Mouse (Mus musculus) adrenal gland, postnatal 4 days (tissue): ENCODE data around the gene Dpep1. TPM values are rescaled to one million over a fixed set of nuclear protein-coding genes. Genes with fewer than 3 reads are reported as not detected.
A peak's percentile ranks its signal among the peaks of the same experiment; 100 is the strongest.
"Not testable (repeated sequence)": the region's sequence is repeated elsewhere in the genome, so short reads cannot be mapped to it uniquely, and the experiment has no call there.

Experiments used
- DNase-seq, 2 experiments: peaks; one replicate each; pipeline ENCODE4 v3.0.0; 2021 to 2022; ENCODE audit warnings: low spot score in 2 of 2, mixed read lengths in 2 of 2
- total RNA-seq, 2 experiments: library from RNA; stranded (reverse); gene quantifications; 2 replicates each; pipeline ENCODE4 v1.2.3; 2021

The Dpep1 gene
- total RNA-seq, 2 experiments from 2014 or later = 16.8 to 29.2 TPM

DNA sequence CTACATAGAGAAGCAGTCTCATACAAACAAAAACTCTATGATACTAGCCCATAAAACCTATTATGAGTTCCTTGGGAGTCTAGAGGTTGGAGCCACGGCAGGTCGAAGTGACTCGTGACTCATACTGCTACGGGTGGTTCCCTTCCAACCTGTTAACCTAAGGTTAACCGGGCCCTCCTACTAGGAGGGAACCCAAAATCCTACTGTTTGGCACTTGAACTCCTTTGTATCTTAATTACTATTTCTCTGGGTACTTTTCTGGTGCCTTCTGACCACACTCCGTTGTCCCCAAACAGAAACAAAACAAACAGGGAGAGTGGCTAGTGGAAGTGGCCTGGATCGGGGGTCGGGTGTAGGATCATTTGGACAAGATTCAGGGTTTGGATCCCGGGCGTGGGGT, 25.8 kb downstream of the Dpep1 start:
- DNase-seq = no peak

DNA sequence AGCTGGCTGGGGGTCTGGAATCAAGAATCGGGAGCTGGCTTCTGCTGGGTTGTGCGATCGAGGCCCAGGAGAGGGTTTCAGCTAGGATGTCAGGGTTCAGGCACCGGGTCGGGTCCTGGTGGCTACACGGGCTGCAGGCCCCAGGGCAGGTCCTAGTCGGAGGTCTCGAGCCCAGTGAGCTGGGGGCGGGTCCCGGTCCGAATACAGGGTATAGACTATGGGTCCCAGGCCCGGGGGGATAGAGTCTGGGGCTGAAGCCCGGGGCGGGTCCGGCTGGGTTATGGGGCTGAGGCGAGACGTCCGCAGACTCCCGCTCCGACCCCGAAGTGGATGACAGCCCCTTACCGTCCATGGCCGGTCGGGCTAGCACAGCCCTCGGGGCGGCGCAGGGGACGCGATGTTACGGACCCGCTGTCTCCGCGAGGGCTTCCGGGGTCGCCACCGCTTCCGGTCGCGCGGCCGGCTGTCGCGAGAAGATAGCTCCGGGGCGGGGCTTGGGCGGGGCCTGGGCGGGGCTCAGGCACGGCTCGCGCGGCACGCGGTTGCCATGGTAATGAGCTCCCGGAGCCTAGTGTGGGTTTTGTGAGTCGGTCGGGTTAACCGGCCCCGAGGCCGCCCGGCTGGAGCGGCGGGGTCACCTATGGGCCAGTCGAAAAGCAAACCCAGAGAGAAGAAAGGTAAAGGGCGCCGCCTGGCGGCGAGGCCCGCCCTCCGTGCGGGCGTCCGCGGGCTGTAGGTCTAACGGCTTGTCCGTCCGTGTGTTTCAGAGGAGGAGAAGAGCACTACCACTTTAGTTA, 26.5 kb downstream of the Dpep1 start, which contains the start of the genes Chmp1a and Spata33:
TSS of gene Chmp1a (minus strand) at position 443 of the 797 bp plus-strand sequence.
TSS of gene Spata33 (plus strand) at position 512 of the 797 bp plus-strand sequence.
- DNase-seq = peak; percentile 79 to 90

DNA sequence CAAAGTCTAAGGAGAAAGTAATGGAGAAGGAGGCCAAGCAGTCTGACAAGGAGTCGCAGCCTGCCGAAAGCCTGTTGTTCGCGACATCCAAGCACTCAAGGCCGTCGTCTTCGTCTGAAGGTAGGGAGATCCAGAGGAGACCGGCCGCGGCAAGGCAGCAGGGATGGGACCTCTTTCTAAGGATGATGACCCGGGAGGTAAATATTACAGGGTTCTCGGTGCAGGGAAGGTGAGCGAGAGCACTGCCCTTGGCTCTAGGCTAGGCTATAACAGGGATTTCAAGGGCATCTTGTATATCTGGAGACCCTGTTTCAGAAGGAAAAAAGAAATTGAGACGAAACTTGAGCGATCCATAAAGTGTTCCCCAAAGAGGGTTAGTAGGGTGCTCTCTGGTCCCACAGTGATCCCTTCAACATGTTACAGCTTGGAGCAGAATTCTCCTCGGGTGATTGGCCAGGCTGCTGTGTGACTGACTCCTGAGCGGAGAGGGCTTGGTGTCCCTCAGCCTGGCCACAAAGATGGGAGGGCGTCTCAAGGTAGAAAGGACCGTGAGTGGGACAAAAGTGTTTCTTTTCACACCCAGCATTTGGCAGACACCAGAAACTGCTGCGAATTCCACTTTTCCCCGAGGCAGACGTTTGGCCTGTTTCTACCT, 27.2 kb downstream of the Dpep1 start:
- DNase-seq = no peak

DNA sequence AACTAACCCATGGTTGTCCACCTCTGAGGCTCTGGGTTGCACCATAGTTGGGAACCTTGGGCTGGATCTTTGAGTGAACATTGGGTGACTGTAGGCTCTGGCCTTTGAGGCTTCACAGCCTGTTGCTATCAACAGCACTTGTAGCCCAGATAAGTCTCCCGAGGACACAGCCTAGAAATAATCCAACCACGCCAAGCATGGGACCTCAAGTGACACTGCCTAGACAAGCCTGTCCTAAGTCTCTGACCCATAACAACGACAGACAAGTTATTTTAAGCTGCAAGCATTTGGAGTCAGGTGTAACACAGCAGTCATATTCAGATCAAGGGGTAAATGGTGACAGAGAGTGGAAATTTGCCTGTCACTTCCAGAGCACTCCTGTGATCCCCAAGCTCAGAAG, 29.4 kb downstream of the Dpep1 start:
- no peak for DNase-seq

DNA sequence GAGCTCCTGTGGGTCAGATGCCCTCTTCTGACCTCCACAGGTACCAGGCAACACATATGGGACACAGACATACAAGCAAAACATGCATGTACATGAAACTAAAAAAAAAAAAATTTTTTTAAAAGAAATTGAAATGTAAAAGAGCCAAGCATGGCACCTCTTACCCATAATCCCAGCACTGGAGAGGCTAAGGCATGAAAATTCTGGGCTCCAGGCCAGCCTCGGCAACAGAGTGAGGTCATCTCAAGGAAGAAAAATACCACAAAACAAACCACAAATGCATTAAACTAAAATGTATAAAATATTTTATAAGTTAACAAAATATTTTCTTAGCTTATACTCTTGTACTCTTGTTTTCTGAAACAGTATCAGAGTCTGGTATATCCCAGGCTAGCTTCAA, 34.9 kb downstream of the Dpep1 start:
- no peak for DNase-seq

DNA sequence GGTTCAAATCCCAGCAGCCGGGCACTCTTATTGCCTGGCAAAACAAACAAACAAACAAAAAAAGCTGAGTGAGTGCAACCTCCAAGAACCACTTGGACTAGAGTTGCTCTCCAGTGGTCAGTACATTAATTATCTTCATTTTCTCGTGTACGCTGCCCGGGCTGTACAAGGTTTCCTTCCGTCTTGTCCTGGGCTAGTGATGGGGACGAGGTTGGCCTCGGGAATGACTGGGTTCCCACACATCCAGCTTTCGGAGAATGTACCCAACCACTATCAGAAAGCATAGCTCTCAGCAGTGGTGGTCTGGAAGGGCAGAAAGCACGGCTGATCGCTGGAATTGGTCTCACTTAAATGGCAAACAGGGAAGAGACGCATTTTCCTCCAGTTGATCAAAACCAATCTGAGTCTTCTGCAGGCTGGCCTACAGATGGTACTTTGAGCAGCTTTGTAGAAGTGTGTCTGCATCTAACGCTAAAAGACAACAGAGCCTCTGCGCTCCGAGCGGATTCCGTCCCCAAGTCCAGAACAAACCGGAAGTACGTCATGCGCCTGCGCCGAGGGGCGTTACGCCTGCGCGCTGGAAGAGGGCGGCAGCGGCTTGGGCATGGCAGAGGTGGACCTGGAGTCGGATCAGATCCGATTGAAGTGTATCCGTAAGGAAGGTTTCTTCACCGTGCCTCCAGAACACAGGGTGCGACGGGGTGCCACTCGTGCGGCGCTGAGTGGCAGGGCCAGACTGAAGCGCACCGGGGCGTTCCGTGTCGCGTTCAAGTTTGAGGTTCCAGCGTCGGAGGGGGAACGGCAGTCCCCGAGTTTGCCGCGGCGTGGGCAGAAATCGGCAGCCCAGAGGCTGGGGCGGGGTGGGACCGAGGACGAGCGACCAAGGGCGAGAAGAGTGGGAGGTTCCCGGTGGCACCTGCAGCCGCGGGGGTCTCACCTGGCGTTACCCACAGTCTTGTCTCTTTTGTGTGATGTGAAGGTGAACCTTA, 38.5 kb downstream of the Dpep1 start, which contains the start of gene Cdk10:
TSS of gene Cdk10 (plus strand) at position 565 of the 989 bp plus-strand sequence.
- peak; percentile 91 to 92 for DNase-seq

DNA sequence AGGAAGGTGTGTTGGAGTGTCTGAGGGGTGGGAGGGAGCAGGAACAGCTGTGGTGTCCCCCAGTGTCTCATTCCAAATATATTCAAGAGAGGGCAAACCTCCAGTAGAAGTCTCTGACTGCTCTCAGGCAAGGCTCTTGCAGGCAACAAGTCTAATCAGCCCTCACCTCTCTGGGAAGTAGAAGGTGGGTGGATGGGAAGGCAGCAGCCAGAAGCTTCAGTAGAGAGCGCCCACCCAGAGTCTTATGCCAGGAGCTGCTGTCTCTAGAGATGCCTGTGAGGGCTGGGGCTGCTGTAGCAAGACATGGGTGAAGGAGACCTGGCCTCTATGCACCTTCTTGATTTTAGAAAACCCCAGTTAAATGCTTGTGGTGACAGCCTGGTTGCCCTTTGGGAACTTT, 42.4 kb downstream of the Dpep1 start:
- DNase-seq = no peak

DNA sequence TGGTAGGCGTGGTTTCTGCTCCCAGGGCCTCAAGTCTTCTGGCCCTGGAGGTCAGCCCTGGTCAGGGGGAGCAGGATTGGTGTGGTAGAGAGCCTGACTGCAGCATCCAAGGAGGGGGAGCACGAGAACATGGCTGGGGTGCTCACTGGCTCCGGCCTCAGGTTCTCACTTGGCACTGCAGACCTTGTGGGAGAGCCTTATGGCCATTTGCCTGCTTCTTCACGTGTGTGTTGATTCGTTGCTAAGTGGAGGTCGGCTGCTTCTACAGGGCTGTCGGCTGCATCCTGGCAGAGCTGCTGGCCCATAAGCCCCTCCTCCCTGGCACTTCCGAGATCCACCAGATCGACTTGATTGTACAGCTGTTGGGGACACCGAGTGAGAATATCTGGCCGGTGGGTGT, 44.3 kb downstream of the Dpep1 start:
- DNase-seq = not testable (repeated sequence)

DNA sequence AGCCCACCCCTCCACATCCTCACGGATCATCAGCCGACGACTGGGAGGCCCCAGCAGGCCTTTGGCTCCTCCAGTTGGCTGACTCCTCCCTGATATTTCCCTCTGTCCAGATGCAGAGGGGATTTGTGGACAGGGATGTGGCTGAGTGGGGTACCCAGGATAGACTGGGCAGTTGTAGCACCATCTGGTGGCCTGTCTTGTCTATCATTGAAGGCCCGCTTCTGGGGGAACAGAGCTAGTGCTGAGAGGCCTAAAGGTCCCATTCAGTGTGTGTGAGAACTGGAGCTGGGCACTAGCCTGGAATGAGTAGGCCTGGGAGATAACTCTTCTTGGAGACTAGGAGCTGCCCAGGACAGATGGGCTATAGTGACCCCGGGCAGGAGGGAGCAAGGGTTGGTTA, 45.7 kb downstream of the Dpep1 start:
- DNase-seq = no peak

DNA sequence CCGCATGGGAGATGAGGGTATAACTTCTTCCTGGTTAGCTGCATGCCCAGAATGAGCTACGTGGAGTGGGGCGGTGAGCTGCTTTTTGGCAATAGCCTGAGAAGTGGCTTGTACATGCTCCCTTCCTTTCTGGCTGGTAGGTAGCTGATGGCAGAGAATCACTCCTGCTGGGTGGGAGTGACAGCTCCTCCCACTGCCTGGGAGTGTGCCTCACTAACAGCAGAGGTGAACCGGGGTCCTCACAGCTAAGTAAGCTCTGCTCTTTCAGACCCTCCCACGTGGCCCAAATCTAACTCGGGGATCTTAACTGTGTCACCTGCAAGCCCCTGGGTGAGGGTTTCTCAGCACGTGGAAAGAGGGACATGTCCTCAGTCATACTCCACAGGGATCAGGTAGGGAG, 46.5 kb downstream of the Dpep1 start:
- no peak for DNase-seq

DNA sequence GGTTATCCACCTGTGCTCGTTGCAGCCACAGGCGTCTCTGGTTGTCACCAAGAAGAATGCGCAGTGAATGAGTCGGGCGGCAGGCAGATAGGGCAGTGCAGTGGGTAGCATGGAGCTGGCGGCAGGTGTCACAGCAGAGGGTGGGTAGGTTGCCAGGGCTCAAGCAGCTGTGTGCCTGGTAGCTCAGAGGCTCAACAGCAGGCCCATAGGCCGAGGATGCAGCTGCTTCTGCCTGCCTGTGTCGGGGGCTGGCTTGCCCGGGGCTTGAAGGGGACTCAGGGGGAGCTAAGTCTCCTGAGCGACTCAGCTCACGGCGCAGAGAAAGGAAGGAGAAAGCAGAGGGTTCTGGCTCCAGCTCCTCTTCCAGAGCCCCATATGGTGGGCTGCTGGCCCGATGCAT, 47.3 kb downstream of the Dpep1 start:
- DNase-seq = no peak

DNA sequence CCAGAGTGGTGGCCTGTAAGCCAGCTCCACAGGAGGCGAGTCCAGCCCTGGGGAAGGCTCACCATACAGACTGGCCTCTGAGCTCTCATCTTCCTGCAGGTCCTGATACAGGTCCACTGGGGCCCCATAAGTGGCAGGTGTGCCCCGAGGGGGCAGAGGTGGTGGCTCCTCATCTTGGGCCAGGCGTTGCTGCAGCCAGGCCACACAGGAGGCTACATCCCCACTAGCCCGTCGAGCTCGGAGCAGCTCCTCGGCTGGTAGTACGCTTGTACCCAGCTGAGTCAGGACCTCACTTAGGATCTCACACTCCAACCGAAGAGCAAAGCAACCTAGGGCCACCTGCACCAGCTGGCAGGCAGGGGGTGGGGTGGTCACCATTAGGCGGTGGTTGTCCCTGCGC, 47.7 kb downstream of the Dpep1 start:
- DNase-seq = no peak

DNA sequence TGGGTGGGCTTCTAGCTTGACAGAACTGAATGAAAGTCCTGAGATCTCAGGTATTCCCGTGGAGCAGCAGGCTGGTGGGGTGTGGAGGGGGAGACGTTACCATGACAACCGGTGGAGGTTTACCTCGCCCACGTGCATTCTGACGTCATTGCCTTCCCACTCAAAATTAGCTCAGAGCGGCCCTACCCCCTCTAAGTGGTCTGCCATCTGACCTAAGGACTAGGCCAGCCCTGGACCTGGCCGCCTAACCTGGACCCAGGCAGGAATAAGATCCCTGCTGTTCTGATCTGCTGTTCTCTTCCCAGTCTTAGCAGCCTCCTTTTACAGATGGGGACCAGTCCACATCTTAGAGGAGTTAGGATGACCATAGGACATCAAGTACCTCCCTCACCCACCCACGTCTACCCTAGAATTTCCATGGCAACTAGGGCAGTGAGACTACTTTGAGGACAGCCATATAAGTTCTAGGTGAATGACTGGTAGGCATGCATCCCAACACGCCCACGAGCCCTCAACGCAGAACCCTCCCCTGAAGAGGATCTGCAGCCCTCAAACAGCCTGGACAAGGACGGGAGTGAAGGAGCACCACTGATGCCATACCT, 49.0 kb downstream of the Dpep1 start:
- no peak for DNase-seq

DNA sequence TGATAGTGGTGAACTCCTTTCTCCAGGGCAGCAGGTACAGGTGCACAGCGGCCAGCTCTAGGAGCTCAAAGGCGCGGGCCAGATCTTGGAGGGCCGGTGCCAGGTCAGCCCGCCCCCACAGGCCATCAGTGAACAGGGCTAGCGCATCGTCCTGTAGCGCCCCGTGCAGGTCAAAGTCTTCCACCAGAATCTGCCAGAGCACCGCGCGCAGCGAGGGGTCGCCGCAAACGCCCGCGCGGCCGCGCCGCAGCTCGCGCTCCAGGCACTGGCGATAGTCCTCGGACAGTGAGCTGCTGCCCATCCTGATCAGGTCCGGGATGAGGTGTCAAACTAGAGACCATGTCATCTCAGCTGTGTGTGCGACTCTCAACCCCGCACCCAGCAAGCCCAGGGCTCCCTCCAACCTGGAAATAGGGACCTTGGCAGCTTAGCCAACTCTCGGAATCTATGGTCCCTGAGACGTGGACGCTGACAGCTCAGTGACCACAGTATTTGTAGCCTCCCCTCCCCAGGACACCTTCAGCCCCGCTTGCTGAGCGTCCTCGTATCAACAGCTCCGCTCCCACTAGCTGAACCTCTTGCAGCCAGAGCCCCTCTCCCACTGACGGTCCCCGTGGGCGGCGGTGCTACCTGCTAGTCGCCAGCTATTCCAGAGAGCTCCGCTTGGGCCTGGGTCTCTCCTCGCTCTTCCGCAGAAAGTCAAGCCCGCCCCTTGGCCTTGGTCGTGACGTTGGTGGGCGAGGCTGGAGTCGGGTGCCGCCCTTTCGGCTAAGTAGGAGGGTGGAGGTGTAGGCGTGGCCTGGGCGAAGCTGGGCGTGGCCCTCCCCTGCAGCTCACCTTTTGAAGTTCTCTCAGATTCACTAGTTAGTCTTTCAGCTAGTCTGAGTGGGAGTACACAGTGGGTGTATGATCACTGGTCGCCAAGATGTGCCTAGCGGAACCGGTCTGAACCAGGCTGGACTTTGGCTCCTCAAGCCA, 49.8 kb downstream of the Dpep1 start, which contains the start of gene Spata2l:
TSS of gene Spata2l (minus strand) at position 714 of the 978 bp plus-strand sequence.
- peak; percentile 78 for DNase-seq

DNA sequence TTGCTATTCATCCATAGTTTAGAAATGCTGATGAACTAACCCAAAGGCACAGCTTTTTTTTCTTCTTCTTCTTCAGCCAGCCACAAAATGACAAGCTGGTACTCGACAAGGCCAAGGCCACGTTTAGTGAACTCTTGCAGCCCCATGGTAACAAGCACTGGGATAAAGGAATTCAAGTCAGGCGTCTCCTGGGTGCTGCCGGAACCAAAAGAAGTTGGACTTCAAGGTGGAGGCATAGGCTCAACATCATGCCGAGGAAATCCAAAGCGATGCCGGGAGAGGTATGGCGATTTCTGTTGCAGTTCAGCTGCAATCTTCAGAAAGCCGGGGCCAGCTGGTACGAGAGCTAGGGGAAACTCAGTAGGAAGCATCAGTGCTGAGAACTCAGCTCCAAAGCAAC, 53.4 kb downstream of the Dpep1 start:
- DNase-seq = no peak

DNA sequence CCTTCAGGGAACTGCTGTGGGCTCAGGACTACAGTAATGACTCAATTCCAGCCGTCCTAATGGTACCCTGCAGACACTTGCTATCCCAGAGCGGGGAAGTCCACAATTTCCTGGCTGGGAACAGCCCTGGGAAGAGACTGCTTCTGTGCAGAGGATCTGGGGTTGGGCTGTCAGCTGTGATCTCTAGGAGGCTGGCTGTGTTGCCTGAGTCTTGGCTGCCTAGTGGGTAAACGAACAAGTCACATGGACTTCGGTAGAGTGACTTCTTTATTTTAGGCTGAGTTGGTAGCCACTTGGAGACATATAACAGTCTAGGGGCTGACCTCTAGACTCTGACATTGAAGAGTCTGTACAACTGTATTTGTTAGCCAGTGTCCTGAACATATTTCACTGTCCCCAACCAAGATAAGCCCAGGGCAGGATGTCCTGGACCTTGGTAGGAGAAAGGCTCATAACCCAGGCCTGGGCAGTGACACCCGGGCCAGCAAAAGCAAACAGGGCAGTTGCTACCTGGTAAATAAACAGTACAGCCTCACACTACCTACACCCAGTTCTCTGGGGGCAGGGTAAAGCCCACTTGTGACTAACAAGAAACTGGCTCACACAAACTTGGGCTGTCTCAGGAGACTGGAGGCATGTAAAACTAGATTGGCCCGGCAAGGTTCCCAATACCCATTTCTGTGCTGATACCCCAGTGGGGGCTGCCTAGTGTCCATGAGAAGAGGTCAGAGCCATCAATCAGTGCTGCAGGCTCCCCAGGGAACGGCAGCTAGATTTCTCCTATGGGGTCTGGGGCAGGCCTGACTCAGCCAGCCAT, 56.3 kb downstream of the Dpep1 start:
- no peak for DNase-seq

DNA sequence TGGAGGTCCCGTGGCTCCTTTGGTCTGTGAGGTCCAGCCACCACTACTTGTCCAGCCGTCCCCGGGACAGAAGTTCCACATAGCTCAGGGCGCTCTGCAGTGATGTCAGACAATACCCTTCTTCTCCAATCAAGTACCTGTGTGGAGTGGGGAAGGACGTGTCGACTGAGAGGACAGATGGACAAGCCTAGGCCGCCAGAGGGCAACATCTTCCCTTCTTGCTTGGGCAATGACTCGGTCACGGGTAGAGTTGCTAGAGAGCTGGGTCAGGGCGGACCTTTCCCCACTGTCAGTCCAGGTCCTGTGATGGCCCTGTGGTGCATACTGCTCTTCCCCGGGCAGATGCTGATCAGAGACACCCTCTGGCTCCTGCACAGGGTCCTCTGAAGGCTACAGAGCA, 57.0 kb downstream of the Dpep1 start:
- DNase-seq = no peak

DNA sequence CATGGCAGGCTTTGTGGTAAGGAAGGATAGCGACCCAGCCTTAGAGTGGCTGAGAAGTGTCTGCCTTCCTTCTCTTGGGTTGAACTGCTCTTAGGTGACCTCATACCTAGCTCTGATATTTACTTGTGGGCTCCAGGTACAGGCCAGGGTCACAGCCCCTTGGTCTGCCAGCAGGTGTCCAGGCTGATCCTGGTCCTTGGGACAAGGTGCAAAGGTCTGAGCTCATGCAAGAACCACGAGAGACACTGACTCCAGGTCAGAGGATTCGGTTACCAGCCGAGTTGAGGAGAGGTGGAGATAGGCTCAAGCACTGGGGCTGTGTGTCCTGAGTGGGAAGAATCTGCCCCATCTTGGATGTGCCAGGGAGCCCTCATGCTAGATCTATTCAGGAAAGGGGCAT, 58.3 kb downstream of the Dpep1 start:
- DNase-seq = no peak

DNA sequence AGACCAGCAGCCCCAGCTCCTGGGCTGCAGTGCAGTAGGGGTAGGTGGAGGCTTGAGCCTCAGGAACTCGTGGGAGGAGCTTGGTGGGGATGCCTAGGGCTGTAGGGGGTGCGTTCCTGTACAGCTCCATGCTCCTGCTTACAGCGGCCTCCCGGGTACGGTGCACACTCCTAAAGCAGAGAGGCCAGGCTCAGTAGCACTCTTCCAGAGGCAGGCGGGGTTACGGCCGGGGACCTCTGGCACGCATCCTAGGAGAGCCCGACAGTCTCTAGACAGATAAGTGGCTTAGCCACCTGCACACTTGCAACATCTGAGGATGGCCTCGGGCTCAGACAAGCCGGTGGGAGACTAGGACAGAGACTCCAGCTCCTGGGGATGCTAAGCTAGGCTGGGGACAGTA, 59.5 kb downstream of the Dpep1 start:
- DNase-seq = no peak
